Mouse (Mus musculus): ENCODE measurements around the gene Atp1a2.

Gene Atp1a2

GRCm38 (mm10) chr1:172297611-172298537 lies at the start of gene Atp1a2:
Gene Atp1a2, minus strand, starts transcription at chr1:172298064.
- in situ Hi-C loops (cut with MboI, MseI), result no loop called here

GRCm38 (mm10) chr1:172347382-172347781 lies 49.5 kb upstream of the Atp1a2 start:
- in situ Hi-C loops (cut with MboI, MseI), result no loop called here

- in situ Hi-C loops (cut with MboI, MseI), result no loop called here
Measured at GRCm38 (mm10) chr1:172346707-172347106, 48.8 kb upstream of the Atp1a2 start.

GRCm38 (mm10) chr1:172344820-172345219 lies 47.0 kb upstream of the Atp1a2 start:
- in situ Hi-C loops (cut with MboI, MseI), result no loop called here

GRCm38 (mm10) chr1:172343914-172344313 lies 46.0 kb upstream of the Atp1a2 start:
- in situ Hi-C loops (cut with MboI, MseI), result no loop called here

GRCm38 (mm10) chr1:172342729-172343128 lies 44.9 kb upstream of the Atp1a2 start:
- in situ Hi-C loops (cut with MboI, MseI), result no loop called here

GRCm38 (mm10) chr1:172341386-172341785 lies 43.5 kb upstream of the Atp1a2 start:
- in situ Hi-C loops (cut with MboI, MseI), result no loop called here

- in situ Hi-C loops (cut with MboI, MseI), result no loop called here
Measured at GRCm38 (mm10) chr1:172340729-172341321, 43.0 kb upstream of the Atp1a2 start, which contains the start of gene Kcnj10. Gene Kcnj10, plus strand, starts transcription at chr1:172341210.

- in situ Hi-C loops (cut with MboI, MseI), result no loop called here
Measured at GRCm38 (mm10) chr1:172337411-172338185, 39.7 kb upstream of the Atp1a2 start.

GRCm38 (mm10) chr1:172335804-172336203 lies 37.9 kb upstream of the Atp1a2 start:
- in situ Hi-C loops (cut with MboI, MseI), result no loop called here

GRCm38 (mm10) chr1:172333512-172333911 lies 35.6 kb upstream of the Atp1a2 start:
- in situ Hi-C loops (cut with MboI, MseI), result no loop called here

- in situ Hi-C loops (cut with MboI, MseI), result no loop called here
Measured at GRCm38 (mm10) chr1:172332925-172333324, 35.1 kb upstream of the Atp1a2 start.

- in situ Hi-C loops (cut with MboI, MseI), result no loop called here
Measured at GRCm38 (mm10) chr1:172331422-172331947, 33.6 kb upstream of the Atp1a2 start.

GRCm38 (mm10) chr1:172329616-172330015 lies 31.8 kb upstream of the Atp1a2 start:
- in situ Hi-C loops (cut with MboI, MseI), result no loop called here

- in situ Hi-C loops (cut with MboI, MseI), result no loop called here
Measured at GRCm38 (mm10) chr1:172329131-172329530, 31.3 kb upstream of the Atp1a2 start, which contains the start of gene Kcnj9. Gene Kcnj9, minus strand, starts transcription at chr1:172329318.

GRCm38 (mm10) chr1:172328461-172328860 lies 30.6 kb upstream of the Atp1a2 start:
- in situ Hi-C loops (cut with MboI, MseI), result no loop called here

GRCm38 (mm10) chr1:172328041-172328440 lies 30.2 kb upstream of the Atp1a2 start:
- in situ Hi-C loops (cut with MboI, MseI), result no loop called here

GRCm38 (mm10) chr1:172327206-172328001 lies 29.5 kb upstream of the Atp1a2 start:
- in situ Hi-C loops (cut with MboI, MseI), result no loop called here

- in situ Hi-C loops (cut with MboI, MseI), result no loop called here
Measured at GRCm38 (mm10) chr1:172326684-172327083, 28.8 kb upstream of the Atp1a2 start.

GRCm38 (mm10) chr1:172325680-172326535 lies 28.0 kb upstream of the Atp1a2 start:
- in situ Hi-C loops (cut with MboI, MseI), result no loop called here
